Mouse (Mus musculus) C2C12 (cell line): Measurements from ENCODE around the gene Dcakd.

Experiments
- CEBPB ChIP-seq: IDR thresholded peaks from one replicate; pipeline ENCODE4 v1.6.1; 2011; ENCODE audit warnings: low read depth, mild to moderate bottlenecking, control low read depth, moderate library complexity
- CTCF ChIP-seq: IDR thresholded peaks from one replicate; pipeline ENCODE4 v1.5.1; 2011; ENCODE audit not compliant: control insufficient read depth, insufficient read depth, insufficient read length
- FOSL1 ChIP-seq: IDR thresholded peaks from one replicate; pipeline ENCODE4 v1.8.0; 2011; ENCODE audit warnings: mild to moderate bottlenecking, low read length; ENCODE audit not compliant: poor library complexity, insufficient read depth, severe bottlenecking
- MAX ChIP-seq: IDR thresholded peaks from one replicate; pipeline ENCODE4 v1.6.1; 2011; ENCODE audit warnings: mild to moderate bottlenecking, control low read depth
- MYOD1 ChIP-seq: IDR thresholded peaks from one replicate; pipeline ENCODE4 v1.6.1; 2011; ENCODE audit warnings: low read depth; ENCODE audit not compliant: control insufficient read depth, insufficient read length
- MYOG ChIP-seq: IDR thresholded peaks from one replicate; pipeline ENCODE4 v1.6.1; 2011; ENCODE audit not compliant: control insufficient read depth, insufficient read length; ENCODE audit errors: extremely low read depth
- USF1 ChIP-seq: IDR thresholded peaks from one replicate; pipeline ENCODE4 v1.6.1; 2011; ENCODE audit warnings: low read depth, mild to moderate bottlenecking, control low read depth, moderate library complexity

- no peak for TF ChIP-seq CTCF
- no peak for TF ChIP-seq CEBPB
- no peak for TF ChIP-seq MYOG
- TF ChIP-seq MYOD1, result no peak
- TF ChIP-seq FOSL1, result no peak
- peak; percentile 47 for TF ChIP-seq MAX
- peak; percentile 93 for TF ChIP-seq USF1
Measured at GRCm38 (mm10) chr11:103067051-103067361, 38.9 kb upstream of the Dcakd start.
